Mouse (Mus musculus) lung, adult 10 weeks (tissue): ENCODE data around the gene Bcar3. TPM values are rescaled to one million over a fixed set of nuclear protein-coding genes. Genes with fewer than 3 reads are reported as not detected.

Experiments
- polyA plus RNA-seq: library from polyadenylated mRNA; stranded (reverse); fragments of 350-450 nt; fragmentation: Illumina TruSeq; extraction: RNeasy Lipid Tissue Mini Kit (QIAGEN cat#74804); gene quantifications from one replicate; pipeline ENCODE4 v1.2.3, GENCODE M21; 2014; ENCODE audit warnings: low read depth, low replicate concordance; ENCODE audit not compliant: insufficient read depth

The Bcar3 gene
- polyA plus RNA-seq = 21.6 TPM

GRCm38 (mm10) chr3:122293954-122294850, at the start of gene Bcar3:
TSS of gene Bcar3 (plus strand) at chr3:122294136.

GRCm38 (mm10) chr3:122245215-122245877, 48.6 kb upstream of the Bcar3 start, which contains the start of gene Gclm:
TSS of gene Gclm (plus strand) at chr3:122245557.

GRCm38 (mm10) chr3:122274241-122275024, 19.5 kb upstream of the Bcar3 start, which contains the start of gene Dnttip2:
TSS of gene Dnttip2 (plus strand) at chr3:122274388.

Other genes starting within 250 kb of the Bcar3 start
- 2.5 TPM for gene Abca4, start 249.7 kb upstream of the Bcar3 start, polyA plus RNA-seq
- 28.4 TPM for gene Gclm, start 48.6 kb upstream of the Bcar3 start, polyA plus RNA-seq
- 23.7 TPM for gene Dnttip2, start 19.7 kb upstream of the Bcar3 start, polyA plus RNA-seq